Mouse (Mus musculus): ENCODE results near the gene Gnai1. TPM values are rescaled to one million over a fixed set of nuclear protein-coding genes. Genes with fewer than 3 reads are reported as not detected.
"Not testable (repeated sequence)": the region's sequence is repeated elsewhere in the genome, so short reads cannot be mapped to it uniquely, and the experiment has no call there.

Gnai1 gene
- polyA plus RNA-seq, 1 experiment from 2014 or later = 25.8 TPM

DNA sequence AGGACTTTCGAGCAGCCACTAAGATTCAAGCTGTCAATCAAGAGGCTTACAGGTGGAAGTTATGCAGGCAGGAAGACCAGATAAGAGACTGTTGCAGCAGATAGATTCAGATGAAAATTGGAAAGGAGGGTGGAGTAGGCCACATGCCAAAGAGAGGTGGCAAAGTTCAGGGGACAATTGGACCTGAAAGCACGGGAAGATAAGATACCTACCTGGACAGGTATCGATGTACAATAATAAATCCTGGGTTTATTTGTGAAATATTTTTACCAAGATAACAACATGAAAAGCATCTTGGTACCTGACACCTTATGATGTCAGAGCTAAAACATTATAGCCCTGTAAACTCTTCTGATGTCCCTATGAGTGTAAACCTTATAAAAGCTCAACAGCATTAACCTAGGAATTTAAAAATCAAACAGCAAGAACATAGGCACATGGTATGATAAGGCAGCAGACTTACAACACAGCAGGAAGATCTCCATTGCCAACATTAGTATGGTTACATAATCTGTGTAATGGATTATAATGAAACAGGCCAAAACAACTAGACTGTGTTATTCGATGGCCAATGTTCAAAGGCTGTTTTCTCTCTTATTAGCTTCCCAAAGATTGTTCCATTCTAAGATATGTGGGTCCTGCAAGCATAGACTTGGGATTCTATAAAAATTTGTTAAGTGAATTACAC is 16.6 kb downstream of the Gnai1 start:
- Histone ChIP-seq H3K4me2 (replicated peaks; ENCODE audit: low read depth, low read length) (no peak overlapping the region), H3K27me3 (ENCODE audit: control insufficient read depth, insufficient read depth, low read length) (no peaks in the 10 kb centered on the region), H3K9me3 (ENCODE audit: control insufficient read depth, low read length) (no peaks in the 10 kb centered on the region), H3K36me3 (ENCODE audit: control insufficient read depth, insufficient read depth, low read length) (no peaks in the 10 kb centered on the region), H3K9ac (ENCODE audit: low read depth, low read length) (no peak overlapping the region), H3K4me1 (replicated peaks; ENCODE audit: control insufficient read depth, insufficient read depth, low read length) (no peaks in the 10 kb centered on the region), H3K4me3 (ENCODE audit: low read depth, low read length) (no peak overlapping the region), H3K27ac (ENCODE audit: low read depth, low read length) (no peak overlapping the region)
- DNase-seq (ENCODE audit: low spot score) = no peak
- no peak for ATAC-seq (ENCODE audit: low FRiP score)
- 93% methylated on average over 4 of the region's 4 CpGs for WGBS

DNA sequence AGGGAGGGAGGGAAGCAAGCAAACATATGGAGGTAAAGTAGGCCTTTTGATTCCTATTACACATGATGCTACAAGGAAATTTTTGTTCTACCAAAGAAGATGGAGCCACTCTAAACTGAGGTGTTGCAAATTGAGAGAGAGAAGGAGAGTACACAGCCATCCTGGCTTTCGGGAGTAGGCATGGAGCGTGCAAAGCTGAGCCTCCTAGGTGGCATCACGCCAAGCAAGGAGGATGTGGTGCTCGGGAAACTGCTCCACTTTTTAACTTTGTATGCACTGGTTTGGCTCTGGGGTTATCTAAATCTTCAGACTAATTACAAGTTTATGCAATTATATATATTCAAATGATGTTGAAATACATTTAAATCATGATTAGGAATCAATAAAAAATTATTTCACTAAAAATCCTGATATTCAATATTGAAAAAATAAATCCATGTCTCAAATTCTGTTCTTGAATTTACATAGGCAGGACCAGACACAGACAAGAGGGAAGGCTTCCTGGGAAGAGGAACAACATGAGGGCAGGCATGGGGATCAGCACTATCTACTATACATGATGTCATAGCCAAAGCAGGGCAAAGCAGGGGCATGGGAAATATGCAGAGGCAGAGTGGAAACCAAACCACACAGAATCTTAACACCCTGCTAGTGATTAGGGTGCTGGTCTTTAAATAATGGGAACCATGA is 17.2 kb downstream of the Gnai1 start:
- Histone ChIP-seq H3K4me2 (replicated peaks; ENCODE audit: low read depth, low read length) (no peak overlapping the region), H3K4me3 (ENCODE audit: low read depth, low read length) (no peak overlapping the region), H3K27ac (ENCODE audit: low read depth, low read length) (no peak overlapping the region), H3K36me3 (ENCODE audit: control insufficient read depth, insufficient read depth, low read length) (no peaks in the 10 kb centered on the region), H3K4me1 (replicated peaks; ENCODE audit: control insufficient read depth, insufficient read depth, low read length) (no peaks in the 10 kb centered on the region), H3K9me3 (ENCODE audit: control insufficient read depth, low read length) (no peaks in the 10 kb centered on the region), H3K9ac (ENCODE audit: low read depth, low read length) (no peak overlapping the region), H3K27me3 (ENCODE audit: control insufficient read depth, insufficient read depth, low read length) (no peaks in the 10 kb centered on the region)
- WGBS = 92% methylated on average over 4 of the region's 4 CpGs
- ATAC-seq (ENCODE audit: low FRiP score) = no peak
- DNase-seq (ENCODE audit: low spot score) = no peak

DNA sequence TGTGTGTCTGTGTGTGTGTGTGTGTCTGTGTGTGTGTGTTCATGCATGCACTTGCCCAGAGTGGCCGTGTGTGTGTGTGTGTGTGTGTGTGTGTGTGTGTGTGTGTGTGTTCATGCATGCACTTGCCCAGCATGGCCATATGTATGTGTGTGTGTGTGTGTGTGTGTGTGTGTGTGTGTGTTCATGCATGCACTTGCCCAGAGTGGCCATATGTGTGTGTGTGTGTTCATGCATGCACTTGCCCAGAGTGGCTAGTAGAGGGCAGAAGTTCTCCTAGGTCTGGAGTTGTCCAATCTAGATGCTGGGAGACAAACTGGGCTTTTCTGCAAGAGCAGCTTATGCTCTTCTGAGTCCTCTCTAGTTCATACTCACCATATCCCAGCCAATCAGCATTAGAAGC is 18.3 kb downstream of the Gnai1 start:
- H3K4me3 ChIP-seq (ENCODE audit: low read depth, low read length); H3K4me1 ChIP-seq (replicated peaks; ENCODE audit: control insufficient read depth, insufficient read depth, low read length); H3K36me3 ChIP-seq (ENCODE audit: control insufficient read depth, insufficient read depth, low read length); H3K4me2 ChIP-seq (replicated peaks; ENCODE audit: low read depth, low read length); H3K9me3 ChIP-seq (ENCODE audit: control insufficient read depth, low read length); ATAC-seq (ENCODE audit: low FRiP score); H3K9ac ChIP-seq (ENCODE audit: low read depth, low read length); H3K27ac ChIP-seq (ENCODE audit: low read depth, low read length); DNase-seq (ENCODE audit: low spot score); H3K27me3 ChIP-seq (ENCODE audit: control insufficient read depth, insufficient read depth, low read length): not testable (repeated sequence)
- WGBS = 93% methylated on average over 1 of the region's 1 CpGs

DNA sequence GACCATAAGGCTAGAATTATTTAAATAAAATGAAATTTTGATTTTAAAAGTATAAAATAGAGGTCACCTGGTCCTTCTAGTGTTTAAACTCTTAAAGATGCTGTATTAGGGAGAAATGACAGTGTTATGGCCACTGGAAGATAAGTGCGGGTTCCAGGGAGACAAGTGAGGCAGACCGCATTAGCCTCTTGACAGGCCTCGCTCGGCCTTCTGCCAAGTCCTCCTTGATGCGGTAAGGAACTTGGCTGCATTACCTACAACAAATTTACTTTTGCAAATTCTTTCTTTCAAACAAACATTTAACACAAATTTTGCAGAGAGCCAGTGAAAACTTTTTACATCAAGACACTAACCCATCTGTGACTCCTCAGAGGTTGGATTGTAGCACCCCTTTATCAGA is 27.9 kb downstream of the Gnai1 start:
- Histone ChIP-seq H3K4me1 (replicated peaks; ENCODE audit: control insufficient read depth, insufficient read depth, low read length) (no peaks in the 10 kb centered on the region), H3K9me3 (ENCODE audit: control insufficient read depth, low read length) (no peaks in the 10 kb centered on the region), H3K36me3 (ENCODE audit: control insufficient read depth, insufficient read depth, low read length) (no peaks in the 10 kb centered on the region), H3K9ac (ENCODE audit: low read depth, low read length) (no peak overlapping the region), H3K4me3 (ENCODE audit: low read depth, low read length) (no peak overlapping the region), H3K27me3 (ENCODE audit: control insufficient read depth, insufficient read depth, low read length) (no peaks in the 10 kb centered on the region), H3K4me2 (replicated peaks; ENCODE audit: low read depth, low read length) (no peak overlapping the region), H3K27ac (ENCODE audit: low read depth, low read length) (no peak overlapping the region)
- no peak for ATAC-seq (ENCODE audit: low FRiP score)
- no peak for DNase-seq (ENCODE audit: low spot score)
- 97% methylated on average over 5 of the region's 5 CpGs for WGBS

DNA sequence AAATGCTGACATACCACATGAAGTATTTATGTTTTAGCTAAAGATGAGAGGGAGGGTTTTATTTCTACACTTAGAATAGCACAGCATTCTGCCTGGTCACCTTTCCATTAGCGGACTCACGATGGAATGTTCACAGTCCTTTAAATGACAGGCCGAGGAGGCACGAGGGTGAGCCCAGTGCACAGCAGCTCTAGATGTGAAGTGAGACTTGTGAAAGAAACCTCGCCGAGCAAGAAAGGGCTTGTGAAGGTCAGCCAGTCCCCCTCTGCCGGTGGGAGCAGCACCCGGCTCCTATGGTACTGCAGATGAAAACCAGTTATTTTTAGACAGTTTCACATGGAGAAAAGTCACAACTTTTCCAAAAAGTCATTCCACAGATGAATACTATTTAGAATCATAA is 29.4 kb downstream of the Gnai1 start:
- no peak overlapping the region for H3K4me2 ChIP-seq (replicated peaks; ENCODE audit: low read depth, low read length)
- H3K9me3 ChIP-seq (ENCODE audit: control insufficient read depth, low read length) = no peaks in the 10 kb centered on the region
- H3K36me3 ChIP-seq (ENCODE audit: control insufficient read depth, insufficient read depth, low read length) = no peaks in the 10 kb centered on the region
- no peak for ATAC-seq (ENCODE audit: low FRiP score)
- no peaks in the 10 kb centered on the region for H3K4me1 ChIP-seq (replicated peaks; ENCODE audit: control insufficient read depth, insufficient read depth, low read length)
- H3K27me3 ChIP-seq (ENCODE audit: control insufficient read depth, insufficient read depth, low read length) = no peaks in the 10 kb centered on the region
- no peak overlapping the region for H3K9ac ChIP-seq (ENCODE audit: low read depth, low read length)
- 62% methylated on average over 8 of the region's 8 CpGs for WGBS
- H3K27ac ChIP-seq (ENCODE audit: low read depth, low read length) = no peak overlapping the region
- H3K4me3 ChIP-seq (ENCODE audit: low read depth, low read length) = no peak overlapping the region
- DNase-seq (ENCODE audit: low spot score) = no peak

DNA sequence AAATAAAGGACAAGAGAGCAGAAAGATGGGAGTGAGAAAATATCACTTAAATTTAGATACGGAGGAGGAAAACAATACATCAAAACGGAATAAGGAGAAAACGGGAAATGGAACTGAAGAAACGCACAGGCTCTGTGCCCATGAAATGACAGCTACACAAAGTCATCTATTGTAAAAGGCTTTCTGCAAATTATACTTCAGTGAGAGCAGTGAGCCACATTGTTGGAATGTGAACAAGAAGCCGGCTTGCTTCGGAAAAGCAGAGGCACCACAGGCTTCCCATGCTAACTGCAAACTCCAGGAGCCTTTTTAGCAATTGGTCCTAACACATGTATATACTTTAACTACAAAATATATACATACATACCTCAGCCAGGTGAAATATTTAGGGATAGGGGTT is 34.0 kb downstream of the Gnai1 start:
- H3K27me3 ChIP-seq (ENCODE audit: control insufficient read depth, insufficient read depth, low read length) = no peaks in the 10 kb centered on the region
- DNase-seq (ENCODE audit: low spot score) (no peak), ATAC-seq (ENCODE audit: low FRiP score) (no peak)
- no peaks in the 10 kb centered on the region for H3K4me1 ChIP-seq (replicated peaks; ENCODE audit: control insufficient read depth, insufficient read depth, low read length)
- H3K36me3 ChIP-seq (ENCODE audit: control insufficient read depth, insufficient read depth, low read length) = no peaks in the 10 kb centered on the region
- no peak overlapping the region for H3K27ac ChIP-seq (ENCODE audit: low read depth, low read length)
- no peaks in the 10 kb centered on the region for H3K9me3 ChIP-seq (ENCODE audit: control insufficient read depth, low read length)
- no peak overlapping the region for H3K9ac ChIP-seq (ENCODE audit: low read depth, low read length)
- 80% methylated on average over 6 of the region's 6 CpGs for WGBS
- no peak overlapping the region for H3K4me3 ChIP-seq (ENCODE audit: low read depth, low read length)
- H3K4me2 ChIP-seq (replicated peaks; ENCODE audit: low read depth, low read length) = no peak overlapping the region

DNA sequence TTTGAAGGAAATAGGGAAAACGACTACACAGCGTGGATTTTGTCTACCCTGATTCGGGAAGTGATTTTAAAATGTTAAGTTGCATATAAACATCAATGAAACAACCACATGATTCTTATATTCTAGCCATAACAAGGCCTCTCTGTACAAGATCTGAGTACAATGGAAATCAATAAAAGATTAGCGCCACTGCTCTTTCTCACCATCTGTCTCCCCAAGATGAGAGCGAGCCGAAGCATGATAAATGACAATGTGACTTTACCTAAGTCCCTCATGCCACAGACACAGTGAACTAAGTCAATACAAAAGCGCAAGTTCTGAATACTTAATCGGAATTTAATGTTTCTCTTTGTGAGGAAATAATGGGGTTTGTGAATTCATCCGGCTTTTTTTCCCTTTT is 36.6 kb downstream of the Gnai1 start:
- H3K27me3 ChIP-seq (ENCODE audit: control insufficient read depth, insufficient read depth, low read length) = no peaks in the 10 kb centered on the region
- no peak overlapping the region for H3K4me3 ChIP-seq (ENCODE audit: low read depth, low read length)
- ATAC-seq (ENCODE audit: low FRiP score) (no peak), DNase-seq (ENCODE audit: low spot score) (no peak)
- H3K4me2 ChIP-seq (replicated peaks; ENCODE audit: low read depth, low read length) = no peak overlapping the region
- H3K27ac ChIP-seq (ENCODE audit: low read depth, low read length) = no peak overlapping the region
- no peak overlapping the region for H3K9ac ChIP-seq (ENCODE audit: low read depth, low read length)
- H3K36me3 ChIP-seq (ENCODE audit: control insufficient read depth, insufficient read depth, low read length) = no peaks in the 10 kb centered on the region
- 71% methylated on average over 9 of the region's 9 CpGs for WGBS
- H3K9me3 ChIP-seq (ENCODE audit: control insufficient read depth, low read length) = no peaks in the 10 kb centered on the region
- no peaks in the 10 kb centered on the region for H3K4me1 ChIP-seq (replicated peaks; ENCODE audit: control insufficient read depth, insufficient read depth, low read length)

DNA sequence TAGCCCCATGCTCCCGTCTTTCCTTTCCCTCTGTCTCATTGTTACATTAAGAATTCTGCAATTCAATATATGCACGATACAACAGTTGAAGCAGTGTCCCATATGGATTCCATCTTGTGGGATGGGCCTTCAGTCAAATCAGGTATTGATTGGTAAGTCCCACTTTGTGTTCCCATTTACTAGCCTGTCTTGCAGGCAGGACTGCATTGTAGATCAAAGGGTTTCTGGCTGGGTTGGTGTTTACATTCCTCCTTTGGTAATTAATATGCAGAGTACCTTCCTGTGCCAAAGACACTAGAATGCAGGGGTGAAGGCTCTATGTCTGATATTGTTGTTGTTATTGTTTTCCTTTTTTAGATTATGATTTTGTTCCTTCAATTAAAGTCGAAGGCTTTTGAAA is 38.5 kb downstream of the Gnai1 start:
- Histone ChIP-seq H3K4me1 (replicated peaks; ENCODE audit: control insufficient read depth, insufficient read depth, low read length) (no peaks in the 10 kb centered on the region), H3K4me2 (replicated peaks; ENCODE audit: low read depth, low read length) (no peak overlapping the region), H3K36me3 (ENCODE audit: control insufficient read depth, insufficient read depth, low read length) (no peaks in the 10 kb centered on the region), H3K9me3 (ENCODE audit: control insufficient read depth, low read length) (no peaks in the 10 kb centered on the region), H3K4me3 (ENCODE audit: low read depth, low read length) (no peak overlapping the region), H3K27me3 (ENCODE audit: control insufficient read depth, insufficient read depth, low read length) (no peaks in the 10 kb centered on the region), H3K27ac (ENCODE audit: low read depth, low read length) (no peak overlapping the region), H3K9ac (ENCODE audit: low read depth, low read length) (no peak overlapping the region)
- ATAC-seq (ENCODE audit: low FRiP score) = no peak
- 79% methylated on average over 3 of the region's 3 CpGs for WGBS
- DNase-seq (ENCODE audit: low spot score) = no peak

DNA sequence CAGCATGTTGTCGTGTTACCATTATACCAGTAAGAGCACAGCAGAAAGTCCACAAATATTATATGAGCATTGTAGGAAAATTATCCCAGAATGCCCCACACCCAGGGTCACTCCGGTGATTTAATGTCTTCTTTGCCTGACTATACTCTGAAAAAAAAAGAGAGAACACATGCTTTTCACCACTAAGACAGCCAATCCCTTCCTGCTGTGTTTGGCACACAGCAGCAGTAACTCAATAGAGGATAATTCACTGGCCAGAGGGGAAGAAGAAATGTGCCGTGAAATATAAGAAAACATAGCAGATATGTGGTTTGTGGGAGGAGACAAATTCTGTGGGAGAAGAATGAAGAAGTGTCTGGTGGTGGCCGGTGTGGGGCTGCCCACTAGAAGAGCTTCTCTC is 41.3 kb downstream of the Gnai1 start:
- 84% methylated on average over 4 of the region's 4 CpGs for WGBS
- no peaks in the 10 kb centered on the region for H3K4me1 ChIP-seq (replicated peaks; ENCODE audit: control insufficient read depth, insufficient read depth, low read length)
- no peak overlapping the region for H3K4me2 ChIP-seq (replicated peaks; ENCODE audit: low read depth, low read length)
- no peak overlapping the region for H3K4me3 ChIP-seq (ENCODE audit: low read depth, low read length)
- no peak for ATAC-seq (ENCODE audit: low FRiP score)
- no peaks in the 10 kb centered on the region for H3K27me3 ChIP-seq (ENCODE audit: control insufficient read depth, insufficient read depth, low read length)
- H3K36me3 ChIP-seq (ENCODE audit: control insufficient read depth, insufficient read depth, low read length) = no peaks in the 10 kb centered on the region
- no peak for DNase-seq (ENCODE audit: low spot score)
- no peak overlapping the region for H3K27ac ChIP-seq (ENCODE audit: low read depth, low read length)
- no peak overlapping the region for H3K9ac ChIP-seq (ENCODE audit: low read depth, low read length)
- H3K9me3 ChIP-seq (ENCODE audit: control insufficient read depth, low read length) = no peaks in the 10 kb centered on the region

Measured in hindbrain, embryonic 11.5 days (tissue).